Mouse (Mus musculus) urinary bladder, postnatal 0 days (tissue): ENCODE results near the gene Acp6. TPM values are rescaled to one million over a fixed set of nuclear protein-coding genes. Genes with fewer than 3 reads are reported as not detected.

Source experiments
- polyA plus RNA-seq: library from polyadenylated mRNA; unstranded; fragments of >200 nt; fragmentation: Nextera tagmentation; extraction: Ambion mirVana; gene quantifications from 2 replicates; pipeline ENCODE4 v1.2.1, GENCODE M21; 2015

Acp6 gene
- polyA plus RNA-seq, result 22.0 and 23.7 TPM in 2 replicates

GRCm38 (mm10) chr3:97158611-97159508, at the start of gene Acp6:
Gene Acp6 (plus strand): TSS chr3:97158777.

Other genes starting within 250 kb of the Acp6 start
- gene Gja8, start 232.8 kb upstream of the Acp6 start, polyA plus RNA-seq, result not detected in 2 replicates
- 14.9 and 15.7 TPM in 2 replicates for gene Bcl9, start 139.1 kb downstream of the Acp6 start, polyA plus RNA-seq